Mouse (Mus musculus) small intestine, adult 2 months (tissue): ENCODE results near the gene Ttc34. TPM values are rescaled to one million over a fixed set of nuclear protein-coding genes. Genes with fewer than 3 reads are reported as not detected.
A peak's percentile ranks its signal among the peaks of the same experiment; 100 is the strongest.

Experiments
- H3K27ac ChIP-seq: fragments of 200-500 bp; 2 replicates; pipeline ENCODE4 v1.5.1; 2012; ENCODE audit warnings: low read depth, low read length, control low read depth, inconsistent platforms; ENCODE audit not compliant: insufficient read depth
- H3K27me3 ChIP-seq: fragments of 200-500 bp; 2 replicates; pipeline ENCODE4 v1.6.1; 2012; ENCODE audit warnings: mild to moderate bottlenecking, moderate library complexity, low read length, inconsistent platforms; ENCODE audit not compliant: control insufficient read depth, insufficient read depth
- H3K36me3 ChIP-seq: fragments of 200-500 bp; 2 replicates; pipeline ENCODE4 v1.6.1; 2012; ENCODE audit warnings: mild to moderate bottlenecking, low read length, control low read depth, inconsistent platforms; ENCODE audit not compliant: control insufficient read depth, insufficient read depth
- H3K4me1 ChIP-seq: fragments of 200-500 bp; 2 replicates; pipeline ENCODE4 v1.6.1; 2012; ENCODE audit warnings: low read length, inconsistent platforms, mixed read lengths; ENCODE audit not compliant: control insufficient read depth, insufficient read depth, insufficient read length
- H3K4me3 ChIP-seq: fragments of 200-500 bp; 2 replicates; pipeline ENCODE4 v1.5.1; 2012; ENCODE audit warnings: low read depth, mild to moderate bottlenecking, control low read depth, inconsistent platforms, low read length, moderate library complexity
- CTCF ChIP-seq: fragments of 200-500 bp; IDR thresholded peaks from 2 replicates; pipeline ENCODE4 v1.5.1; 2012; ENCODE audit warnings: low read depth, mild to moderate bottlenecking, control low read depth, inconsistent platforms, low read length, moderate library complexity, mixed read lengths; ENCODE audit not compliant: insufficient replicate concordance, insufficient read length; ENCODE audit errors: extremely low read depth
- POLR2A ChIP-seq: fragments of 200-500 bp; IDR thresholded peaks from 2 replicates; pipeline ENCODE4 v1.6.1; 2012; ENCODE audit warnings: low read depth, mild to moderate bottlenecking, control low read depth, inconsistent platforms, low read length, moderate library complexity
- WGBS: fragments of 180-500 bp; shearing (Covaris S2); methylation state at CpG from one replicate; pipeline ENCODE4 v1.1.7; 2018; 5-methylcytosine and 5-hydroxymethylcytosine counted together
- polyA plus RNA-seq: library from polyadenylated mRNA; depleted of rRNA; stranded (reverse); fragments of >200 nt; gene quantifications from 2 replicates; pipeline ENCODE4 v1.2.3, GENCODE M21; 2012

Gene Ttc34
- polyA plus RNA-seq, 1 experiment: not detected

- no peaks in the 10 kb centered on the region for H3K27me3 ChIP-seq
- H3K36me3 ChIP-seq: no peaks in the 10 kb centered on the region
- H3K4me3 ChIP-seq: no peak overlapping the region
- no peak overlapping the region for H3K27ac ChIP-seq
- H3K4me1 ChIP-seq: no peaks in the 10 kb centered on the region
- TF ChIP-seq POLR2A: no peak
- no peak for TF ChIP-seq CTCF
- 30% methylated on average over 11 of the region's 11 CpGs for WGBS
These were observed 2.1 kb downstream of the Ttc34 start for GRCm38 (mm10) chr4:154839406-154839805.

GRCm38 (mm10) chr4:154852696-154853095, 15.4 kb downstream of the Ttc34 start:
- 91% methylated on average over 1 of the region's 1 CpGs for WGBS
- TF ChIP-seq CTCF: no peak
- TF ChIP-seq POLR2A: no peak
- H3K27me3 ChIP-seq: peaks cover 20% of the 10 kb centered on the region

GRCm38 (mm10) chr4:154853881-154854280, 16.6 kb downstream of the Ttc34 start:
- Histone ChIP-seq H3K36me3 (no peaks in the 10 kb centered on the region), H3K27ac (no peak overlapping the region), H3K4me1 (peaks cover 2% of the 10 kb centered on the region; the same call in 1 of the 2 replicates), H3K27me3 (peaks cover 20% of the 10 kb centered on the region), H3K4me3 (no peak overlapping the region)
- TF ChIP-seq POLR2A (no peak), CTCF (no peak)
- WGBS: 72% methylated on average over 4 of the region's 4 CpGs

More at GRCm38 (mm10) chr4:154852696-154853095, 15.4 kb downstream of the Ttc34 start:
- Histone ChIP-seq H3K4me1 (peaks cover 2% of the 10 kb centered on the region; the same call in 1 of the 2 replicates), H3K36me3 (no peaks in the 10 kb centered on the region), H3K27ac (no peak overlapping the region), H3K4me3 (no peak overlapping the region)

- Histone ChIP-seq H3K36me3 (no peaks in the 10 kb centered on the region), H3K4me3 (no peak overlapping the region), H3K4me1 (peaks cover 2% of the 10 kb centered on the region; the same call in 1 of the 2 replicates), H3K27ac (no peak overlapping the region), H3K27me3 (peaks cover 20% of the 10 kb centered on the region)
- TF ChIP-seq CTCF: no peak
- TF ChIP-seq POLR2A: no peak
- 50% methylated on average over 12 of the region's 12 CpGs for WGBS
These were observed 17.6 kb downstream of the Ttc34 start for GRCm38 (mm10) chr4:154854676-154855345.

- Histone ChIP-seq H3K4me1 (peaks cover 2% of the 10 kb centered on the region; the same call in 1 of the 2 replicates), H3K36me3 (no peaks in the 10 kb centered on the region), H3K4me3 (peak overlapping the region; percentile 58), H3K27me3 (peaks cover 20% of the 10 kb centered on the region), H3K27ac (no peak overlapping the region)
- WGBS: 2% methylated on average over 110 of the region's 110 CpGs
- TF ChIP-seq CTCF (peak; percentile 46; the same call in 1 of the 2 replicates), POLR2A (no peak)
These were observed 18.6 kb downstream of the Ttc34 start for GRCm38 (mm10) chr4:154855721-154856479.

- TF ChIP-seq CTCF: no peak
- TF ChIP-seq POLR2A: no peak
- Histone ChIP-seq H3K4me3 (peak overlapping the region; percentile 58), H3K36me3 (no peaks in the 10 kb centered on the region)
These were observed 19.2 kb downstream of the Ttc34 start for GRCm38 (mm10) chr4:154856480-154856837.

GRCm38 (mm10) chr4:154856882-154857281, 19.6 kb downstream of the Ttc34 start:
- Histone ChIP-seq H3K27me3 (peaks cover 20% of the 10 kb centered on the region), H3K4me1 (peaks cover 2% of the 10 kb centered on the region; the same call in 1 of the 2 replicates), H3K36me3 (no peaks in the 10 kb centered on the region), H3K4me3 (no peak overlapping the region), H3K27ac (no peak overlapping the region)
- WGBS: 91% methylated on average over 7 of the region's 7 CpGs
- TF ChIP-seq POLR2A (no peak), CTCF (no peak)

More at GRCm38 (mm10) chr4:154856480-154856837, 19.2 kb downstream of the Ttc34 start:
- Histone ChIP-seq H3K4me1 (peaks cover 2% of the 10 kb centered on the region; the same call in 1 of the 2 replicates), H3K27me3 (peaks cover 20% of the 10 kb centered on the region), H3K27ac (no peak overlapping the region)
- 15% methylated on average over 9 of the region's 9 CpGs for WGBS
